Mouse (Mus musculus) kidney, postnatal 0 days (tissue): ENCODE measurements around the gene Sdhd. TPM values are rescaled to one million over a fixed set of nuclear protein-coding genes. Genes with fewer than 3 reads are reported as not detected.

Experiments
- ATAC-seq: fragments of 200-750 bp; cut with Nextera tagmentation; replicated peaks from 2 replicates; pipeline ENCODE4 v1.8.0; 2017; ENCODE audit warnings: low read depth, moderate number of reproducible peaks, moderate TSS enrichment, moderate library complexity; ENCODE audit not compliant: low FRiP score
- DNase-seq: peaks from one replicate; pipeline ENCODE4 v3.0.0-alpha.2; 2016; ENCODE audit warnings: low spot score
- H3K27ac ChIP-seq: fragments of 300-500 bp; sonication (generic); 2 replicates; pipeline ENCODE4 v1.5.1; 2014; ENCODE audit warnings: mild to moderate bottlenecking
- H3K27me3 ChIP-seq: fragments of 300-500 bp; sonication (generic); 2 replicates; pipeline ENCODE4 v1.6.1; 2014; ENCODE audit warnings: low read length, mixed read lengths; ENCODE audit not compliant: insufficient read depth
- H3K36me3 ChIP-seq: fragments of 300-500 bp; sonication (generic); 2 replicates; pipeline ENCODE4 v1.6.1; 2014; ENCODE audit warnings: low read length, mixed read lengths; ENCODE audit not compliant: insufficient read depth
- H3K4me1 ChIP-seq: fragments of 300-500 bp; sonication (generic); replicated peaks from 2 replicates; pipeline ENCODE4 v1.6.1; 2014; ENCODE audit warnings: antibody characterized with exemption, low read length, mixed read lengths; ENCODE audit not compliant: insufficient read depth
- H3K4me2 ChIP-seq: fragments of 300-500 bp; sonication (generic); 2 replicates; pipeline ENCODE4 v1.6.1; 2014; ENCODE audit warnings: mild to moderate bottlenecking, low read length, moderate library complexity, mixed read lengths
- H3K4me3 ChIP-seq: fragments of 300-500 bp; sonication (generic); replicated peaks from 2 replicates; pipeline ENCODE4 v1.5.1; 2014; ENCODE audit warnings: low read depth, low read length
- H3K9ac ChIP-seq: fragments of 300-500 bp; sonication (generic); 2 replicates; pipeline ENCODE4 v1.6.1; 2014; ENCODE audit warnings: low read depth, low read length
- H3K9me3 ChIP-seq: fragments of 300-500 bp; sonication (generic); replicated peaks from 2 replicates; pipeline ENCODE4 v1.6.1; 2016; ENCODE audit warnings: low read length, inconsistent platforms, mixed read lengths
- CTCF ChIP-seq: IDR thresholded peaks from 2 replicates; pipeline ENCODE4 v1.5.1; 2016; ENCODE audit warnings: antibody characterized with exemption, low read depth, mild to moderate bottlenecking, moderate library complexity
- WGBS: fragments of 180-500 bp; shearing (Covaris S2); extraction: QIAGEN DNeasy Blood & Tissue Kit; methylation state at CpG from one replicate; pipeline ENCODE4 v1.1.7; 2014; 5-methylcytosine and 5-hydroxymethylcytosine counted together
- polyA plus RNA-seq: library from polyadenylated mRNA; unstranded; fragments of >200 nt; fragmentation: Nextera tagmentation; extraction: Ambion mirVana; gene quantifications from 2 replicates; pipeline ENCODE4 v1.2.1, GENCODE M21; 2015

Gene Sdhd
- polyA plus RNA-seq, 1 experiment from 2014 or later, result 599 TPM

DNA sequence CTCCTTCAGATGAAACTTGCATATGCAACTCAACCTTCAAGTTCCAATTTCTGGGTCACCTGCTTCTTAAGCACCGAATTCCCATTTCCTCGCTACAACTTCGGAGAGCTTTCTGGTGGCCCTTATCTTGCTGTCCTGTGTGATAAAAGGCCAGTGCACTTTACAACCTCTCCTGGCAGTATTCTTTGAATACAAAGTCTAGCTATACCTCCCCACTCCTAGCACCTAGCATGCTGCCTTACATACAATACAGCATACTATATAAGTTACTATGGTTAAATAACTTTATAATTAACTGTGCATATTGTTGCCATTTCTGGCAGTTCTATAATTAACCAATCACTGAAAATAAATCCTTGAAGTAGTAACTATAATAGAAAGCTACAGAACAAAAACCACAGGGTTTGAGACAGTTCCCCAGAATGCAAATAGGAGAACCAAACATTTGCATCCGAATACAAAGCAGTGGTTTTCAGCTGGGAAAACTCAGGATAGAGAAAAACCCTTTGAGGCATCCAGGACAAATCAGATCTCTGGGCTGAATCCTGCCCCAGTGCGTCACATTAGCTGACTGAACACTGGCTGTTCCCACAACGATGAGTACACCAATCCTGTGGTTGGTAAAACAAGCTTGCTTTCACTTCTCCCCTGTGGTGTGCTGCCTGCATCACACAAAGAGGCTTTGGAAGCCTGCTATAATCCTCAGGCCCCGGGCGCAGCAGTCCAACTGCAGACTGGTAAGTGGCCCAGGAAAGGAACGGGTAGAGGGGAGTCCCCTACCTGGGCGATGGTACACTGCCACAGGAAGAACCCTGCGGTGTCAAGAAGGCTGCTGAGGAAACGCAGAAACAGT, 49.1 kb downstream of the Sdhd start, which contains the start of gene Il18:
TSS of gene Il18 (plus strand) at position 587 of the 853 bp plus-strand sequence.
- Histone ChIP-seq H3K4me2 (peak within 1 kb of the TSS; percentile 38), H3K36me3 (no peaks in the 10 kb centered on the region), H3K27ac (no peak within 1 kb of the TSS), H3K9me3 (no peaks in the 10 kb centered on the region), H3K4me3 (no peak within 1 kb of the TSS), H3K27me3 (no peaks in the 10 kb centered on the region), H3K4me1 (no peaks in the 10 kb centered on the region), H3K9ac (0 out of 2 replicates have a peak within 1 kb of the TSS, but pooled peaks have one; percentile 2)
- no peak for TF ChIP-seq CTCF
- peak; percentile 17 for DNase-seq
- 30% methylated on average over 12 of the region's 12 CpGs for WGBS
- ATAC-seq, result no peak

DNA sequence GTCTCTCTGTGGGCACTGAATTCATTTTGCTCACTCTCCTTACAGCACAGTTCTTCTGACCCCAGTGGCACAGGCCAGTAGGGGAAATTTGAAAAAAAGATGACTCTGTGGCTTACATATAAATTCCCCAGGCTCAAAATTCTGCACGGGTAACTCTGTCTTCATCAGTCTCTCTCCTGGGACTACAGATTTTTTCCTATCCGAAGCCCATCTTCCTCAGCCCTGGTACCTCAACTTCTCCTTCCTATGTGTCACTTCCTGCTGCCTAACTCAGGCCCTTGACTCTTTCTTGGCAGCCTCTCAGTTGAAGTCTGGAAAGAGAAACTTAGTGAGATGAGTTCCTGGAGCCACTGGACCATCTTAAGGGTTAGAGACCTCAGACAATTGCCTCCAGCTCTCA, 50.1 kb downstream of the Sdhd start:
- no peak overlapping the region for H3K4me2 ChIP-seq

DNA sequence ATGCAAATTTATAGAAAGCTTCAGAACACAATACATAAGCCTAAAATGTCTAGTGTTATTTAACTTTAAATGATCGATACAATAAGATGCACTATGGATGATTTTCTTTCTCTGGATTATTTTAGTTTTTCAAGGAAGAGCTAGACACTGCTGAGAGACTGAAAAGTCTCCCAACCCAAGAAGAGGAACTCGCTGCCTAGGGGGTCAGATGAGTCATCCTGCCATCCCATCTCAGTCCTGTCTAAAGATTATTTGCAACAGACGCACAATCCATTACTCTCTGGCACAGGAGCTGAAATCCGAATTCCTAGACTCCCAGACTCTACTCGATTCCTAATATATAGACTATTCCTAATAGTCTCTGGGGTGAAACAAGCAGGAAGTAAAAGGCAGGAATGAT, 51.4 kb downstream of the Sdhd start:
- no peak for ATAC-seq
- Histone ChIP-seq H3K4me3 (no peak overlapping the region), H3K9me3 (no peaks in the 10 kb centered on the region), H3K27ac (no peak overlapping the region), H3K9ac (no peak overlapping the region), H3K27me3 (no peaks in the 10 kb centered on the region), H3K36me3 (no peaks in the 10 kb centered on the region), H3K4me1 (no peaks in the 10 kb centered on the region), H3K4me2 (no peak overlapping the region)
- no peak for TF ChIP-seq CTCF
- 73% methylated on average over 5 of the region's 5 CpGs for WGBS
- DNase-seq, result no peak

More for the DNA sequence above, 50.1 kb downstream of the Sdhd start:
- H3K36me3 ChIP-seq, result no peaks in the 10 kb centered on the region
- no peak overlapping the region for H3K9ac ChIP-seq
- H3K9me3 ChIP-seq, result no peaks in the 10 kb centered on the region
- H3K27ac ChIP-seq, result no peak overlapping the region
- no peak overlapping the region for H3K4me3 ChIP-seq
- H3K4me1 ChIP-seq, result no peaks in the 10 kb centered on the region
- no peak for TF ChIP-seq CTCF
- no peak for DNase-seq
- ATAC-seq, result no peak
- H3K27me3 ChIP-seq, result no peaks in the 10 kb centered on the region
- 70% methylated on average over 2 of the region's 2 CpGs for WGBS

DNA sequence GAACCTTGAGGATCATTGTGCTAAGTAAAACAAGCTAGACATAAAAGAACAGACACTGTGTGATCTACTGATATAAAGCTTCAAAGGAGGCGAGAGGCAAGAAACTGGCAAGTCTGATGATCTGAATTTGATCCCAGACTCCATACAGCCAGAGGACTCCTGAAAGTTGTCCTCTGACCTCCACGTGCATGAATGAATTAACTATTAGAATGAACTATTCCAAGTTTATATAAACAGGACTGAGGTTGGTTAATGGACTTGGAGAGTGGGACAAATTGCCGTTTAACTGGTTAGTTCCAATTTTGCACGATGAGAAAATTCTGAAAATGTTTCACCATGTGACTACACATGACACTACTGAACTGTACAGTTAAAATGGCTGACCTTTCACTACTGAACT, 54.7 kb downstream of the Sdhd start:
- 76% methylated on average over 4 of the region's 4 CpGs for WGBS
- TF ChIP-seq CTCF, result no peak

DNA sequence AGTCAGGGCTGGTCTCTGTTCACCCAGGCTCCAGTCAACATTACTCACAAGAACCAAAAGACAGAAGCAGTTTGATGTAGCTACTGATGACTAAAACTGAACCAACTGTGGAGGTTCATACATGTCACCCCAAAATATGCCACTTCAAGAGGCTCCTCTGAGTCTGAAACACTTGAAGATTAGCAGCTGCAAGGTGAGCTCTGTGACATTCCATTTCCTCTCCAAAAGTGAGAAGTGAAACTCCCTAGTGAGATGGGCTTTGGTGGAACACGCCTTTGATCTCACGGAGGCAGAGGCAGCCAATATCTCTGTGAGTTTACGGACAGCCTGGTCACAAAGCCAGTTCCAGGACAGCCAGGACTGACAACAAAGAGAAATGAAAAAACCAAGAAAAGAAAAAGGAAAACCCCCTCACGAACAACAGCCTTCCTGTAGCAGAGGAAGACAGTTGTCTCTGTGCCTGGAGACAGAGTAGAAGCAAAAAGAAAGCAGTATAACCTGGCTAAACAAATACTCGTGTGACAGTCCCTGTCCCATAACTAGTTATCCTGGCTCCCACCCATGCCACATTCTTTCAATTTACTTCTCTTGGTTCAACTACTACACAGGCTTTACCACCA, 55.6 kb downstream of the Sdhd start:
- no peak for ATAC-seq
- no peak overlapping the region for H3K4me3 ChIP-seq
- no peak overlapping the region for H3K4me2 ChIP-seq
- H3K9ac ChIP-seq, result no peak overlapping the region
- H3K36me3 ChIP-seq, result no peaks in the 10 kb centered on the region
- no peak overlapping the region for H3K27ac ChIP-seq
- H3K9me3 ChIP-seq, result no peaks in the 10 kb centered on the region
- no peaks in the 10 kb centered on the region for H3K27me3 ChIP-seq
- 26% methylated on average over 5 of the region's 5 CpGs for WGBS
- H3K4me1 ChIP-seq, result no peaks in the 10 kb centered on the region
- no peak for TF ChIP-seq CTCF
- DNase-seq, result no peak

More for the DNA sequence above, 54.7 kb downstream of the Sdhd start:
- H3K4me2 ChIP-seq, result no peak overlapping the region
- H3K27me3 ChIP-seq, result no peaks in the 10 kb centered on the region
- H3K4me3 ChIP-seq, result no peak overlapping the region
- no peak overlapping the region for H3K9ac ChIP-seq
- H3K4me1 ChIP-seq, result no peaks in the 10 kb centered on the region
- no peak overlapping the region for H3K27ac ChIP-seq
- no peak for ATAC-seq
- no peak for DNase-seq
- H3K9me3 ChIP-seq, result no peaks in the 10 kb centered on the region
- H3K36me3 ChIP-seq, result no peaks in the 10 kb centered on the region

Other genes starting within 250 kb of the Sdhd start
- gene Plet1, start 109.3 kb downstream of the Sdhd start, polyA plus RNA-seq, result 53.4 and 54.5 TPM in 2 replicates
- gene Pts, start 75.1 kb downstream of the Sdhd start, polyA plus RNA-seq, result 133 and 139 TPM in 2 replicates
- 3.7 and 5.2 TPM in 2 replicates for gene Il18, start 49.0 kb downstream of the Sdhd start, polyA plus RNA-seq
- gene Bco2, start 48.6 kb downstream of the Sdhd start, polyA plus RNA-seq, result 0.17 and 0.27 TPM in 2 replicates
- not detected in 2 replicates for gene Tex12, start 42.5 kb downstream of the Sdhd start, polyA plus RNA-seq
- 406 and 483 TPM in 2 replicates for gene Timm8b, start 98 bp upstream of the Sdhd start, polyA plus RNA-seq
- gene Pih1d2, start 13.5 kb upstream of the Sdhd start, polyA plus RNA-seq, result 5.7 and 7.1 TPM in 2 replicates
- 25.7 and 26.0 TPM in 2 replicates for gene Nkapd1, start 13.7 kb upstream of the Sdhd start, polyA plus RNA-seq
- 84.6 and 86.5 TPM in 2 replicates for gene Dlat, start 56.0 kb upstream of the Sdhd start, polyA plus RNA-seq
- gene Dixdc1, start 135.7 kb upstream of the Sdhd start, polyA plus RNA-seq, result 7.3 and 7.5 TPM in 2 replicates
- 26.8 and 27.1 TPM in 2 replicates for gene 2310030G06Rik, start 142.7 kb upstream of the Sdhd start, polyA plus RNA-seq
- 198 and 233 TPM in 2 replicates for gene Cryab, start 147.5 kb upstream of the Sdhd start, polyA plus RNA-seq
- gene Hspb2, start 148.5 kb upstream of the Sdhd start, polyA plus RNA-seq, result 5.5 and 7.4 TPM in 2 replicates
- 7.9 and 9.3 TPM in 2 replicates for gene Fdxacb1, start 164.4 kb upstream of the Sdhd start, polyA plus RNA-seq
- gene Alg9, start 171.2 kb upstream of the Sdhd start, polyA plus RNA-seq, result 24.8 and 28.9 TPM in 2 replicates
- gene 1110032A03Rik, start 171.7 kb upstream of the Sdhd start, polyA plus RNA-seq, result 56.6 and 62.9 TPM in 2 replicates
- gene Ppp2r1b, start 241.5 kb upstream of the Sdhd start, polyA plus RNA-seq, result 36.6 and 43.6 TPM in 2 replicates